Mouse (Mus musculus) spleen, adult 2 months (tissue): ENCODE data around the gene Aoc3.

Experiments
- CTCF ChIP-seq: fragments of 200-500 bp; IDR thresholded peaks from 2 replicates; pipeline ENCODE4 v1.5.1; 2011; ENCODE audit warnings: mild to moderate bottlenecking, inconsistent platforms; ENCODE audit not compliant: insufficient read depth, insufficient read length, insufficient replicate concordance; ENCODE audit errors: extremely low read depth
- POLR2A ChIP-seq: fragments of 200-500 bp; IDR thresholded peaks from 2 replicates; pipeline ENCODE4 v1.6.1; 2011; ENCODE audit warnings: low read depth, low read length, inconsistent platforms

GRCm38 (mm10) chr11:101381817-101382216 lies 51.4 kb downstream of the Aoc3 start:
- TF ChIP-seq POLR2A (no peak), CTCF (no peak)
